Mouse (Mus musculus): Measurements from ENCODE around the gene Spata20.

Spata20 gene

DNA sequence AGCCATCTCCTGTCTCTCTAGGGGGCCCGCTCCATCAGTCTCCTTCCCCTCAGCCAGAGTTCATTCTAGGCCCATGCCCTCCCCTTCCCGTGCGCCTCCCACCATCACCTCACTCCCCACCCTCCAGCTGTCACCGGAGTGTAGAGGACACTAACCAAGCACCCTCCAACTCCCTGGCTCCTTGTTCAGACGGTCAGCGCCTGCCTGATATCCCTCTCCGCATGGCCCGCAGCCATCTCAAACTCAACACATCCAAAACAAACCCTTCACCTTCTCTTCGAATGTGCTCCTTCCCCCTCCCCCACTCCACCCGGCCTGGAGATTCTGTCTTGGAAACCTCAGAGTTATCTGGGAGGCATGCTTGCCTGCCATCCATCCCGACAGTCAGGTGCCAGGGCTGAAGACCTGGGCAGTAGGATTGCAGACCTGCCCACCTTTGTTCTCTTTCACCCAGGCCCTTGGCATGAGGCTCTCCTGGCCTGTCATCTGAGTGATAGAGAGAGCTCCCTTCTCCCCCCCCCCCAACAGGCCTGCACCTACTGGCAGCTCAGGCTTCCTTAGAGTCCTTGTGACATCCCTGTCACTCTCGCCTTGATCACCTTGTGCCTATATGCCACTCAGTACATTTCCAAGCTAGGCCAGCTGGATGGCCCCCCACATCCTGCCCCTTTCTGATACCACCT lies 34.7 kb downstream of the Spata20 start:
- DNase-seq (ENCODE audit: low spot score), result no peak

- no peak for DNase-seq (ENCODE audit: low spot score)
These were observed 36.1 kb downstream of the Spata20 start for GRCm38 (mm10) chr11:94449886-94450285.

GRCm38 (mm10) chr11:94449239-94449638 lies 36.7 kb downstream of the Spata20 start:
- DNase-seq (ENCODE audit: low spot score), result no peak

- no peak for DNase-seq (ENCODE audit: low spot score)
These were observed 39.0 kb downstream of the Spata20 start for GRCm38 (mm10) chr11:94447017-94447416.

- no peak for DNase-seq (ENCODE audit: low spot score)
These were observed 40.7 kb downstream of the Spata20 start for GRCm38 (mm10) chr11:94445300-94445699.

DNA sequence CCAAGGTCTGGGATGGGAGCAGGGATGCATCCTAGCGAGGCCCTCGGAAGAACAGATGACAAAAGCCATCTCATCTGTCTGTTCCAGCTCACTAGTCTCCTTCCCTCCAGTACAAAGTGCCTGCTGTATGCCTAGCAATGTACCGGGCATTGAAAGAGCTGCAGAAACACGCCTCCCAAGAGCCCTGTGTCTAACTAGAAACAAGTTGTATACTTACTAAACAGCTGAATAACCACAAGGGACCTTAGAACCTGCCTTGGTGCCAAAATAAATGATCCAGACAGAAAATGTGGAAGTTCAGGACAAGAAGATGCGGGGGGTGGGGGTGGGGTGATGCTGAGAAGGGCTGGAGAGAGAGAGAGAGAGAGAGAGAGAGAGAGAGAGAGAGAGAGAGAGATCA lies 41.1 kb downstream of the Spata20 start:
- no peak for DNase-seq (ENCODE audit: low spot score)

DNA sequence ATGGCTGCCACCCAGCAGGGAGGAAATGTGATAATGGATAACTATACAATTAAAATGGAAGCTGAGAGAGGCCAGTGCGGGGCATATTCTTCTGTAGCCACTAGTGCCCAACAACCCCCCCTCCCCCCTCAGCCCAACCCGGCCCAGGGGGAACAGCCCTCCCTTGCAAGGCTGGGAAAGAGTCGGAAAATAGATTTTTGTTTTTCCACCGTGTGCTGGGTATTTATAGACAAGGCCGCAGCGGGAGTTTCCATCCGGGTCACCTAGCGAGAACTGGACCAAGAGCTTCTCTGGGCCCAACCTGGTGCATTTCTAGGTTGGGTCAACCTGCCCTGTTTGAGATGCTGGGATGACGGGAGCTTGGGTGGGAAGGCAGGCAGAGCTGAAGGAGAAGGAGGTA lies 44.2 kb downstream of the Spata20 start:
- DNase-seq (ENCODE audit: low spot score), result no peak

- DNase-seq (ENCODE audit: low spot score), result no peak
These were observed 44.9 kb downstream of the Spata20 start for GRCm38 (mm10) chr11:94441122-94441521.

DNA sequence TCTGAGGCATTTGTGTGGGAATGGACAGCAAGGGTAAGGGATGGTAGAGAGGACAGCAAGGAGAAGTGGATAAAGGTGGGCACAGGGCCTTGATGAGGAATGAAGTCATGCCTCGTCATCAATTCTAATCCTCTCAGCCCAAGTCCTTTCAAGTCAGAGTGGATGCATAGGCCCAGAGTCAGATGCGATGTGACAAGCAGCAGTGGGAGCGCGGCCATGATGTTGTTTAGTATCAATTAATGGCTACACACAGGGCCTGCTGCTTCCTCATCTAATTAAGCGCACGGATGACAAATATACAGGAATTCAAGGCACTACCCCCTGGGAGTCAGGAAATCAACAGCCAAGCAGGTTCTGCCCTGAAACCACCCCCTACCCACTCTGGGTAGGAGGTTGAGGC lies 45.6 kb downstream of the Spata20 start:
- no peak for DNase-seq (ENCODE audit: low spot score)

DNA sequence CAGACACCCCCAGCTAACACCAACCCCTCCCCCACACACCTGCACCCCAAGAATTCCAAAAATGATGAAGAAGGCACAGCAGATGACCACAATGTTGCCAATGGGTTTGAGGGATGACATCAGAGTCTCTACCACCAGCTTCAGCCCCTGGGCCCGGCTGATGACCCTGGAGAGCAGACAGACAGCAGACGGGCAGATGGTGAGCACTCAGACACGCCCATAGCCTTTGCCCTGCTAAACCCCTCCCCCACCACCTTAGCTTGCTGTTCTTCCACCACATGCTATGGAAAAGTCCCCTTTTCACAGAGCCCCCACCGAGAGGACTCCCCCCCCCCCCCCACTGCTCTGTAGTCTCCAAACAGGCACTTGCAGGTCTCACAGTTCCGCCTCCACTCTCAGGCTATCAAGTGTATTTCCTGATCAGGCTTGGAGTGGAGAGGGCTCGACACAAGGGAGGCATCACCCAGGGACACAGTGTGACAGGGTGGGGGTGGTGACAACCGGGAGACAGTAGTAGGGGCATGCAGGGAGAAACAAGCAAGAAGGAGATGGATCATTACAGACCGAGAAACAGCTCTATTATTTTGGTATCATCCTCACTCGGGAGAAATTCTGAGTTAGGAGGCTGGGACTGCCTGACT lies 56.8 kb downstream of the Spata20 start:
- DNase-seq (ENCODE audit: low spot score), result no peak
